Mouse (Mus musculus) MEL-GATA-1-ER (cell line): ENCODE results near the gene Zfp446.

Source experiments
- DNase-seq: peaks from one replicate; pipeline ENCODE4 v3.0.0-alpha.2; 2012; ENCODE audit warnings: low read depth; ENCODE audit errors: extremely low read depth

Gene Zfp446

GRCm38 (mm10) chr7:12986906-12987305 is 9.3 kb downstream of the Zfp446 start:
- no peak for DNase-seq

- no peak for DNase-seq
Observed at GRCm38 (mm10) chr7:12987409-12988189, 10.0 kb downstream of the Zfp446 start.

- peak; percentile 45 for DNase-seq
Observed at GRCm38 (mm10) chr7:12992222-12992621, 14.6 kb downstream of the Zfp446 start.

- no peak for DNase-seq
Observed at GRCm38 (mm10) chr7:12993148-12993547, 15.5 kb downstream of the Zfp446 start.

- no peak for DNase-seq
Observed at GRCm38 (mm10) chr7:12995862-12996261, 18.2 kb downstream of the Zfp446 start.

GRCm38 (mm10) chr7:12997230-12997629 is 19.6 kb downstream of the Zfp446 start:
- no peak for DNase-seq

- DNase-seq, result no peak
Observed at GRCm38 (mm10) chr7:12998053-12998452, 20.4 kb downstream of the Zfp446 start, which contains the start of gene Slc27a5. Slc27a5 (minus strand) TSS chr7:12998192.

GRCm38 (mm10) chr7:12998851-12999250 is 21.2 kb downstream of the Zfp446 start, which contains the start of gene Trim28:
Trim28 (plus strand) TSS chr7:12999114.
- no peak for DNase-seq

GRCm38 (mm10) chr7:13001584-13001983 is 23.9 kb downstream of the Zfp446 start:
- DNase-seq, result no peak

- DNase-seq, result no peak
Observed at GRCm38 (mm10) chr7:13003380-13003779, 25.7 kb downstream of the Zfp446 start.

GRCm38 (mm10) chr7:13006011-13006410 is 28.4 kb downstream of the Zfp446 start:
- DNase-seq, result no peak

GRCm38 (mm10) chr7:13006531-13006930 is 28.9 kb downstream of the Zfp446 start:
- DNase-seq, result no peak

GRCm38 (mm10) chr7:13007341-13008092 is 29.9 kb downstream of the Zfp446 start:
- DNase-seq, result no peak

- peak; percentile 98 for DNase-seq
Observed at GRCm38 (mm10) chr7:13009143-13010004, 31.7 kb downstream of the Zfp446 start.

GRCm38 (mm10) chr7:13010005-13010908 is 32.6 kb downstream of the Zfp446 start, which contains the start of gene Zbtb45:
Zbtb45 (minus strand) TSS chr7:13010034.
- DNase-seq, result no peak

GRCm38 (mm10) chr7:13013671-13014070 is 36.0 kb downstream of the Zfp446 start:
- no peak for DNase-seq

- DNase-seq, result no peak
Observed at GRCm38 (mm10) chr7:13014275-13014839, 36.7 kb downstream of the Zfp446 start.

GRCm38 (mm10) chr7:13015217-13015616 is 37.6 kb downstream of the Zfp446 start:
- DNase-seq, result no peak

GRCm38 (mm10) chr7:13022773-13023535 is 45.3 kb downstream of the Zfp446 start:
- DNase-seq, result peak; percentile 81
